Mouse (Mus musculus) heart, adult 9 months (tissue): ENCODE measurements around the gene Gm28510.
"Not testable (repeated sequence)": the region's sequence is repeated elsewhere in the genome, so short reads cannot be mapped to it uniquely, and the experiment has no call there.

Experiments used
- DNase-seq, 2 experiments: peaks; one replicate each; pipeline ENCODE4 v3.0.0; 2022; ENCODE audit warnings: low spot score in 2 of 2

The Gm28510 gene

DNA sequence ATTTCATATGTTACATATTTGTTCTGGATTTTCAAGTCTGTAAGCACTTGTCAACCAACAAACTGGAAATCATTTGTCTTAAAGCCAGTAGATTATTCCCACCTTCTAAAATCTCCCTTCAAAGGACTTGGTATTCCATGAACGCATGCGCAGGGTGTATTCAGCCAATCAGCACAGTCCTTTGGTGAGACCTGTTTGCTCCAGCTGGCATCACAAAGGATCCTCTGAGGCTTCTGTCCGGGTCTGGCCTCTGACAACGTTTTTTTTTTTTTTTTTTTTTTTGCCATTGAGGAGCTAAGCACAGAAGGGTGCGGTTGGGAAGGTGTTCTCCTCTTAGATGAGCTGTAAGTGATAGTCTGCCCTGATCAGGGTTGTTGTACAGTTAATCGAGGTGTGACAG is at the start of gene Gm28510:
Gm28510 (plus strand) TSS at position 301 of the 400 bp plus-strand sequence.
- not testable (repeated sequence) for DNase-seq
